Mouse (Mus musculus): ENCODE measurements around the gene Il17rb.
A peak's percentile ranks its signal among the peaks of the same experiment; 100 is the strongest.

Gene Il17rb

DNA sequence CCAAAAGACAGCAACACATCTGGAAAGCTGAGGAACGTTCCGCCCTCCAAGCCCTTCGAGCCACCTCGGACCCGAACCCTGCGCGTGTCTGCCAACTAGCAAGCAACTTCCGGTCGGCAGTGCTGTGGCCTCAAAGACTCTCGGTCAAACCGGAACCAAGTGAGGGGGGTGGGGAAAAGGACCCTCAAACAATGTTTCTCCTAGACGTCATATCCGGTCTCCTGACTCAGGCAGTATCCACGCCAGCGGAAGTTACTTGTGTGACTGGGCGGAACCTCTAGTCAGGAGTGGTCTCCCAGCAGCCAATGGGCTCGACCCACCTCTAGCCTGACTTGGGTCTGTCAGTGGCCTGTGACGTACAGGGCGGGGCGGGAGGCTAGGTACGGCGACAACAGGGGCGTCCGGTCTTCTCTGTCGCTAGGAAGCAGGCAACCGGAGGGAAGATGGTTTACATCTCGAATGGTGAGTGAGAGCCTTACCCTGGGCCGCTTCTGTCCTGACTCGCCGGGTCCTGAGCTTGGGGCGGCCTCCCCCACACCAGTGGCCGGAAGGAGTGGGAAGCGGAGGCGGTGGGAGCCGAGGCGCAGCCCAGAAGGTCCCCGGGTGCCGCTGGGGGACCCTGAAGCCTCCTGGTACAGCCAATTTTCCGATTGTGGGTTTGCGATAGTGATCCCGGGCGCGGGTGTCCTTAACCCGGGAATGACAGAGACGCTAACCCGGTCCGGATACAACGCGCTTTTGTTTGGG, 40.4 kb downstream of the Il17rb start, which contains the start of gene Selenok:
Gene Selenok (plus strand): TSS at position 234 of the 747 bp plus-strand sequence.
- DNase-seq (ENCODE audit: low read depth, low spot score) = peak; percentile 98

DNA sequence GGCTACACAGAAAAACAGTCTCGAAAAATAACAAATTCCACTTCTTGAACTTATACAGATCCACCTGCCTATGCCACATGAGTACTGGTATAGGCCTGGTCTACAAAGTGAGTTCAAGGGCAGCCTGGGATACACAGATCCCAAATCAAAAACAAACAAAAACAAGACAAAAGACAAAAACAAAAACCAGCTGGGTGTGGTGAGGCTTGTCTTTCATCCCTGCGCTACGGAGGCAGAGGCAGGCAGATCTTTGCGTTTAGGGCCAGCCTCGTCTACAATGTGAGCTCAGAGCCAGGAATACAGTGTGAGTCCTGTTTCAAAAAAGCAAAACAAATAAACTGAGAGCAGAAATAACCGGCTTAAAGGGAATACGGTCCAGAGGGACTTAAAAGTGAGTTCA, 41.1 kb downstream of the Il17rb start:
- no peak for DNase-seq (ENCODE audit: low read depth, low spot score)

DNA sequence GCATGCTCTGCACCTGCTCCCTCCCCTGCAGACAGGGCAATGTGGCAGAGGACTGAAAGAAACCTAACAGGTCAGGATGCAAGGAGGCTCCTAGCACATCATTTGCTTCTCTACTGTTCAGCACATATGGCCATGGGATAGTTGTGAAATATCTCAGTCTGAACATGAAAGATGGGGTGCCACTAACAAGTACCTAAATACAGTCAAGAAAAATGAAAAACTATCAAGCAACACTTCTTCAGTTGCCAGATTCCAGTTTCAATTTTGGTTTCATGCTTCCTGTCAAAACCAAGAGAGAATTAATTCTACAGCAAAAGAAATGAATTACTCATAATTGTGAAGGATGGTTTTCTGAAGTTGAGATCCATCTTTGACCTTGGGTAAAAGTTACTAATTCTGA, 51.3 kb downstream of the Il17rb start:
- DNase-seq (ENCODE audit: low read depth, low spot score) = no peak

DNA sequence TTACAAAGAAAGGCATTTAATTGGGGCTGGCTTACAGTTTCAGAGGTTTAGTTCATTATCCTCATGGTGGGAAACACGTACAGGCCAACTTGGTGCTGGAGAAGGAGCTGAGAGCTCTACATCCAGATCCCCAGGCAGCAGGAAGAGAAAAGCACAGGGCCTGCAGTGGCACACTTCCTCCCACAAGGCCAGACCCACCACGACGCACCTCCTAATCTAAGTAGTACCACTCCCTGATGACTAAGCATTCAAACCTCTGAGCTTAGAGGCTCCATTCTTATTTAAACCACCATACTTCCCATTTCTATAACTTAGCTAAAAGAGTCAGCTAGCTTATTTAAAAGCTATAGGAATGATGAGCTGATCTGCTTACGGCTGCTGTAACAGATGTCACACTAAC, 57.9 kb downstream of the Il17rb start:
- no peak for DNase-seq (ENCODE audit: low read depth, low spot score)

DNA sequence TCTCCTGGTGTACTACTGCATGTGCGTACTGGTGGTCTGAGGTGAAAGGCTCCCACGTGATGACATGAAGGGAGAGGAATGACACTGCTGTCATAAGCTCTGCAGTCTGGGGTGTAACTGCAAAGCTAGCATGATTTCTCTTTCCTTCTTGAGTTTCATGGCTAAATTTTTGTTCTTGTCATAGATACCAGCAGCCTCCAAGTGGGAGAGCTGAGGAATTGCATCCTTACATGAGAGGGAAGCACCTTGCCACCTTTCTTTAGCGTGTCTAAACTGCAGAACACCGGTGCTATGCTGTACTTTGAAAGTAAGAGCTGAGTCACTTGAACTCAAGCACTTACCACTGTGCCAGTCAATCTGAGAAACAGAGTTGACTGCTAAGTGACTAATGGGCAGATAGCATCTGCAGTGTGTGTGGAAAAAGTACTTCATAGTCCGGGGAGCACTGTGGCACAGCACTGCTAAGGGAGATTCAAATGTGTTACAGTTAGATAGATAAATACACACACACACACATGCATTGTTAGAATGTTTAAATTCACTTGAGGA, 61.9 kb downstream of the Il17rb start:
- DNase-seq (ENCODE audit: low read depth, low spot score) = no peak
